Mouse (Mus musculus) olfactory bulb, adult 2 months (tissue): ENCODE data around the gene Fam71f1.

ENCODE experiments used
- CTCF ChIP-seq: fragments of 200-500 bp; IDR thresholded peaks from 2 replicates; pipeline ENCODE4 v1.5.1; 2012; ENCODE audit warnings: low read depth, mild to moderate bottlenecking, low read length, moderate library complexity; ENCODE audit not compliant: insufficient read depth
- POLR2A ChIP-seq: fragments of 200-500 bp; IDR thresholded peaks from 2 replicates; pipeline ENCODE4 v1.6.1; 2012; ENCODE audit warnings: mild to moderate bottlenecking, low read depth, low read length, moderate library complexity; ENCODE audit not compliant: insufficient read depth

- no peak for TF ChIP-seq CTCF
- TF ChIP-seq POLR2A: no peak
Observed at GRCm38 (mm10) chr6:29378678-29379077, 59.7 kb downstream of the Fam71f1 start.
